Mouse (Mus musculus): ENCODE measurements around the gene Mdm4.

The Mdm4 gene

GRCm38 (mm10) chr1:132945826-132946225, 84.5 kb downstream of the Mdm4 start:
- no peak for DNase-seq (ENCODE audit: extremely low spot score)

- no peak for DNase-seq (ENCODE audit: extremely low spot score)
Observed at GRCm38 (mm10) chr1:132938975-132939374, 91.4 kb downstream of the Mdm4 start.

GRCm38 (mm10) chr1:132937296-132938030, 92.9 kb downstream of the Mdm4 start:
- DNase-seq (ENCODE audit: extremely low spot score), result no peak

- peak; percentile 52 for DNase-seq (ENCODE audit: extremely low spot score)
Observed at GRCm38 (mm10) chr1:132934856-132935255, 95.5 kb downstream of the Mdm4 start.

- no peak for DNase-seq (ENCODE audit: extremely low spot score)
Observed at GRCm38 (mm10) chr1:132932421-132932820, 97.9 kb downstream of the Mdm4 start.

GRCm38 (mm10) chr1:132930291-132930690, 100.1 kb downstream of the Mdm4 start:
- DNase-seq (ENCODE audit: extremely low spot score), result no peak

GRCm38 (mm10) chr1:132928907-132929250, 101.5 kb downstream of the Mdm4 start:
- DNase-seq (ENCODE audit: extremely low spot score), result no peak

- DNase-seq (ENCODE audit: extremely low spot score), result no peak
Observed at GRCm38 (mm10) chr1:132928032-132928906, 102.1 kb downstream of the Mdm4 start.

- no peak for DNase-seq (ENCODE audit: extremely low spot score)
Observed at GRCm38 (mm10) chr1:132925270-132925669, 105.1 kb downstream of the Mdm4 start.

- no peak for DNase-seq (ENCODE audit: extremely low spot score)
Observed at GRCm38 (mm10) chr1:132922257-132922656, 108.1 kb downstream of the Mdm4 start.

GRCm38 (mm10) chr1:132921071-132921470, 109.3 kb downstream of the Mdm4 start:
- DNase-seq (ENCODE audit: extremely low spot score), result peak; percentile 43

- no peak for DNase-seq (ENCODE audit: extremely low spot score)
Observed at GRCm38 (mm10) chr1:132919258-132919657, 111.1 kb downstream of the Mdm4 start.

GRCm38 (mm10) chr1:132918117-132918680, 112.2 kb downstream of the Mdm4 start:
- DNase-seq (ENCODE audit: extremely low spot score), result no peak

- DNase-seq (ENCODE audit: extremely low spot score), result no peak
Observed at GRCm38 (mm10) chr1:132917554-132917953, 112.8 kb downstream of the Mdm4 start.

GRCm38 (mm10) chr1:132915849-132916493, 114.4 kb downstream of the Mdm4 start:
- no peak for DNase-seq (ENCODE audit: extremely low spot score)

- DNase-seq (ENCODE audit: extremely low spot score), result no peak
Observed at GRCm38 (mm10) chr1:132910414-132911041, 119.8 kb downstream of the Mdm4 start.

- no peak for DNase-seq (ENCODE audit: extremely low spot score)
Observed at GRCm38 (mm10) chr1:132909951-132910350, 120.4 kb downstream of the Mdm4 start.
